Mouse (Mus musculus): ENCODE data around the gene Tectb. TPM values are rescaled to one million over a fixed set of nuclear protein-coding genes. Genes with fewer than 3 reads are reported as not detected.

Gene Tectb
- polyA plus RNA-seq (2014; fragmentation: Illumina TruSeq; extraction: RNeasy Lipid Tissue Mini Kit (QIAGEN cat#74804); ENCODE audit: low read depth, low replicate concordance): 0.31 TPM

DNA sequence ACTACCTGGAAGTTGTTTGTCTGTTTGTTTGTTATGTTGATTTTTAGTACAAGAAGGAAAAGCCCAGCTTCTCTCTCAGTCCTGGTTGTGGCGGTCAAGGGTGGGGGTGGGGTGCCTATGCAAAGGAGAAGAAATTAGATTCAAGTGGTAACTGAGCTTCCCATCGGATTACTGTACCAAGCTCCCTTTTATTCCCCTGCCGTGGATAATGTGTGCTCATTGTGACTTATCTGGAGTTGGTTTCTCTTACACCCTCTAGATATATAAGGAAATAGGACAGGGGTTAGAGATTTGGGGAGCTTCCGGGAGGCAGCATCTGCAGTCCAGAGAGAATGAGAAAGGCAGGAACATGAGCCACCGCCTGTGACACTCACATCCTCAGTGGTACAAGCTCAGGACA is at the start of gene Tectb:
Tectb (plus strand) TSS at position 301 of the 400 bp plus-strand sequence.

DNA sequence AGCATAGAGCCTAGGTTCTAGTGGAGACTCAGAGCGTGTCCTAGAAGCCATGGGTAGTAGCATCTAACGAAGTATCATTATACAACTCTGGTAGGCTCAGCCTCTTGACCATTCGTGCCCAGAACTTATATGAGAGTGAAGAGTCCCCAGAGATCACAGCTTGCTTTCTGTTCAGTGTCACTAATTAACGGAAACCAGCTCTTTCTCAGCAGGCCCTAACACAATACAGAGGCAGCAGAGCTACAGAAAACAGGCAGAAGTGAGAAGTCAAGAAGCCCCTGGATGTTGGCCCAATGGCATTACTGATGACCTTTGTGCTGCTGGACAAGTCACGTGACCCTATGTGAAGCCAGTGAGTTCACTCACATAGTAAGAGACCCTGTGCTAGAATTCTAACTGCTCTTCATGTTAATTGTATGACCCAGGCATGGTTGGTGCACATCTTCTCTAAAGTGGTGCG is 60.7 kb downstream of the Tectb start, which contains the start of gene Gucy2g:
Gucy2g (minus strand) TSS at position 51 of the 460 bp plus-strand sequence.

Other genes with a start within 250 kb of the Tectb start
- 93.8 TPM for gene Gpam, start 53.5 kb upstream of the Tectb start, polyA plus RNA-seq (2014; fragmentation: Illumina TruSeq; extraction: RNeasy Lipid Tissue Mini Kit (QIAGEN cat#74804); ENCODE audit: low read depth, low replicate concordance)
- gene Gucy2g, start 60.5 kb downstream of the Tectb start, polyA plus RNA-seq (2014; fragmentation: Illumina TruSeq; extraction: RNeasy Lipid Tissue Mini Kit (QIAGEN cat#74804); ENCODE audit: low read depth, low replicate concordance): 0.13 TPM
- gene Acsl5, start 71.2 kb downstream of the Tectb start, polyA plus RNA-seq (2014; fragmentation: Illumina TruSeq; extraction: RNeasy Lipid Tissue Mini Kit (QIAGEN cat#74804); ENCODE audit: low read depth, low replicate concordance): 11.0 TPM
- gene Zdhhc6, start 135.3 kb downstream of the Tectb start, polyA plus RNA-seq (2014; fragmentation: Illumina TruSeq; extraction: RNeasy Lipid Tissue Mini Kit (QIAGEN cat#74804); ENCODE audit: low read depth, low replicate concordance): 30.9 TPM
- 11.9 TPM for gene Vti1a, start 135.6 kb downstream of the Tectb start, polyA plus RNA-seq (2014; fragmentation: Illumina TruSeq; extraction: RNeasy Lipid Tissue Mini Kit (QIAGEN cat#74804); ENCODE audit: low read depth, low replicate concordance)

All from heart, adult 10 weeks (tissue).